Mouse (Mus musculus): ENCODE measurements at regions not wholly inside any gene's neighbourhood (a gene's known extent, or its start where the extent isn't known, plus 50 kb on each side); places are given as distances from the start of the nearest gene placed in this dataset.

GRCm38 (mm10) chr8:49069451-49069850, 225.7 kb upstream of the Tenm3 start:
- Histone ChIP-seq H3K4me1 (no peaks in the 10 kb centered on the region), H3K9ac (no peak overlapping the region), H3K4me2 (no peak overlapping the region), H3K27ac (no peak overlapping the region), H3K9me3 (replicated peaks) (no peaks in the 10 kb centered on the region), H3K36me3 (ENCODE audit: poor library complexity, severe bottlenecking) (no peaks in the 10 kb centered on the region), H3K27me3 (no peaks in the 10 kb centered on the region), H3K4me3 (no peak overlapping the region)
- no peak for ATAC-seq
- whole genome bisulfite sequencing: 72% methylated on average over 5 of the region's 5 CpGs

- WGBS: 45% methylated on average over 3 of the region's 3 CpGs
- H3K36me3 ChIP-seq (ENCODE audit: poor library complexity, severe bottlenecking): no peaks in the 10 kb centered on the region
- no peak overlapping the region for H3K4me2 ChIP-seq
Observed at GRCm38 (mm10) chr8:49063256-49063655, 219.5 kb upstream of the Tenm3 start.

GRCm38 (mm10) chr8:49043236-49043635, 199.5 kb upstream of the Tenm3 start:
- no peak overlapping the region for H3K27ac ChIP-seq
- no peaks in the 10 kb centered on the region for H3K36me3 ChIP-seq (ENCODE audit: poor library complexity, severe bottlenecking)
- no peak overlapping the region for H3K4me2 ChIP-seq
- no peaks in the 10 kb centered on the region for H3K4me1 ChIP-seq
- no peak overlapping the region for H3K4me3 ChIP-seq
- no peak overlapping the region for H3K9ac ChIP-seq
- 67% methylated on average over 6 of the region's 6 CpGs for WGBS
- no peaks in the 10 kb centered on the region for H3K9me3 ChIP-seq (replicated peaks)
- H3K27me3 ChIP-seq: no peaks in the 10 kb centered on the region
- no peak for ATAC-seq

More at GRCm38 (mm10) chr8:49063256-49063655, 219.5 kb upstream of the Tenm3 start:
- no peaks in the 10 kb centered on the region for H3K27me3 ChIP-seq
- no peaks in the 10 kb centered on the region for H3K4me1 ChIP-seq
- no peak overlapping the region for H3K27ac ChIP-seq
- H3K9me3 ChIP-seq (replicated peaks): no peaks in the 10 kb centered on the region
- no peak for ATAC-seq
- H3K4me3 ChIP-seq: no peak overlapping the region
- no peak overlapping the region for H3K9ac ChIP-seq

- Histone ChIP-seq H3K36me3 (ENCODE audit: poor library complexity, severe bottlenecking) (no peaks in the 10 kb centered on the region), H3K27ac (no peak overlapping the region), H3K9ac (no peak overlapping the region), H3K4me2 (no peak overlapping the region), H3K4me3 (no peak overlapping the region), H3K27me3 (no peaks in the 10 kb centered on the region), H3K9me3 (replicated peaks) (no peaks in the 10 kb centered on the region), H3K4me1 (no peaks in the 10 kb centered on the region)
- WGBS: 76% methylated on average over 5 of the region's 5 CpGs
- ATAC-seq: no peak
Observed at GRCm38 (mm10) chr8:49035970-49036700, 192.4 kb upstream of the Tenm3 start.

GRCm38 (mm10) chr8:49035519-49035918, 191.8 kb upstream of the Tenm3 start:
- Histone ChIP-seq H3K27me3 (no peaks in the 10 kb centered on the region), H3K4me3 (no peak overlapping the region), H3K36me3 (ENCODE audit: poor library complexity, severe bottlenecking) (no peaks in the 10 kb centered on the region), H3K27ac (no peak overlapping the region), H3K9ac (no peak overlapping the region), H3K9me3 (replicated peaks) (no peaks in the 10 kb centered on the region), H3K4me1 (no peaks in the 10 kb centered on the region), H3K4me2 (no peak overlapping the region)
- WGBS: 30% methylated on average over 8 of the region's 8 CpGs
- ATAC-seq: peak; percentile 50; the same call in 1 of the 2 replicates

GRCm38 (mm10) chr8:49030255-49030654, 186.5 kb upstream of the Tenm3 start:
- no peak for ATAC-seq
- Histone ChIP-seq H3K9me3 (replicated peaks) (no peaks in the 10 kb centered on the region), H3K4me2 (no peak overlapping the region), H3K27ac (no peak overlapping the region), H3K4me3 (no peak overlapping the region), H3K27me3 (no peaks in the 10 kb centered on the region), H3K4me1 (no peaks in the 10 kb centered on the region), H3K36me3 (ENCODE audit: poor library complexity, severe bottlenecking) (no peaks in the 10 kb centered on the region), H3K9ac (no peak overlapping the region)
- 32% methylated on average over 5 of the region's 5 CpGs for WGBS

- no peaks in the 10 kb centered on the region for H3K27me3 ChIP-seq
- H3K4me1 ChIP-seq: 0 out of 2 replicates have a peak, but pooled peaks cover 3% of the 10 kb centered on the region
- no peaks in the 10 kb centered on the region for H3K9me3 ChIP-seq (replicated peaks)
- ATAC-seq: no peak
- H3K9ac ChIP-seq: no peak overlapping the region
- no peak overlapping the region for H3K27ac ChIP-seq
- no peak overlapping the region for H3K4me2 ChIP-seq
- H3K4me3 ChIP-seq: no peak overlapping the region
- WGBS: 84% methylated on average over 3 of the region's 3 CpGs
- H3K36me3 ChIP-seq (ENCODE audit: poor library complexity, severe bottlenecking): no peaks in the 10 kb centered on the region
Observed at GRCm38 (mm10) chr8:49017741-49018140, 174.0 kb upstream of the Tenm3 start.

- H3K4me1 ChIP-seq: 0 out of 2 replicates have a peak, but pooled peaks cover 3% of the 10 kb centered on the region
- H3K36me3 ChIP-seq (ENCODE audit: poor library complexity, severe bottlenecking): no peaks in the 10 kb centered on the region
- H3K9ac ChIP-seq: no peak overlapping the region
- 93% methylated on average over 7 of the region's 7 CpGs for WGBS
- H3K27ac ChIP-seq: no peak overlapping the region
- no peaks in the 10 kb centered on the region for H3K27me3 ChIP-seq
- ATAC-seq: no peak
- H3K4me2 ChIP-seq: no peak overlapping the region
- H3K9me3 ChIP-seq (replicated peaks): no peaks in the 10 kb centered on the region
- H3K4me3 ChIP-seq: no peak overlapping the region
Observed at GRCm38 (mm10) chr8:49015701-49016100, 171.9 kb upstream of the Tenm3 start.

- Histone ChIP-seq H3K36me3 (ENCODE audit: poor library complexity, severe bottlenecking) (no peaks in the 10 kb centered on the region), H3K9ac (no peak overlapping the region), H3K4me1 (0 out of 2 replicates have a peak, but pooled peaks cover 3% of the 10 kb centered on the region), H3K4me2 (no peak overlapping the region), H3K27me3 (no peaks in the 10 kb centered on the region), H3K27ac (no peak overlapping the region), H3K9me3 (replicated peaks) (no peaks in the 10 kb centered on the region), H3K4me3 (no peak overlapping the region)
- WGBS: 51% methylated on average over 8 of the region's 8 CpGs
- ATAC-seq: no peak
Observed at GRCm38 (mm10) chr8:49015200-49015599, 171.4 kb upstream of the Tenm3 start.

- no peak overlapping the region for H3K4me3 ChIP-seq
- H3K36me3 ChIP-seq (ENCODE audit: poor library complexity, severe bottlenecking): no peaks in the 10 kb centered on the region
- H3K9me3 ChIP-seq (replicated peaks): no peaks in the 10 kb centered on the region
- H3K9ac ChIP-seq: no peak overlapping the region
- no peak overlapping the region for H3K4me2 ChIP-seq
- peak; percentile 41; the same call in 1 of the 2 replicates for ATAC-seq
- WGBS: 79% methylated on average over 11 of the region's 11 CpGs
- no peaks in the 10 kb centered on the region for H3K27me3 ChIP-seq
- H3K4me1 ChIP-seq: no peaks in the 10 kb centered on the region
- no peak overlapping the region for H3K27ac ChIP-seq
Observed at GRCm38 (mm10) chr8:49006236-49006965, 162.7 kb upstream of the Tenm3 start.

- Histone ChIP-seq H3K36me3 (ENCODE audit: poor library complexity, severe bottlenecking) (no peaks in the 10 kb centered on the region), H3K4me3 (no peak overlapping the region), H3K4me2 (no peak overlapping the region), H3K27me3 (0 out of 2 replicates have a peak, but pooled peaks cover under 1% of the 10 kb centered on the region), H3K9ac (no peak overlapping the region), H3K9me3 (replicated peaks) (no peaks in the 10 kb centered on the region), H3K4me1 (0 out of 2 replicates have a peak, but pooled peaks cover 10% of the 10 kb centered on the region), H3K27ac (no peak overlapping the region)
- WGBS: 24% methylated on average over 8 of the region's 8 CpGs
- peak; percentile 80 for ATAC-seq
Observed at GRCm38 (mm10) chr8:48981667-48982066, 137.9 kb upstream of the Tenm3 start.

- H3K36me3 ChIP-seq (ENCODE audit: poor library complexity, severe bottlenecking): no peaks in the 10 kb centered on the region
- H3K4me3 ChIP-seq: no peak overlapping the region
- H3K27me3 ChIP-seq: peaks cover 5% of the 10 kb centered on the region; the same call in 1 of the 2 replicates
- H3K9me3 ChIP-seq (replicated peaks): no peaks in the 10 kb centered on the region
- H3K27ac ChIP-seq: no peak overlapping the region
- no peak overlapping the region for H3K9ac ChIP-seq
- ATAC-seq: no peak
- H3K4me2 ChIP-seq: no peak overlapping the region
- H3K4me1 ChIP-seq: 0 out of 2 replicates have a peak, but pooled peaks cover 10% of the 10 kb centered on the region
- 85% methylated on average over 7 of the region's 7 CpGs for WGBS
Observed at GRCm38 (mm10) chr8:48980755-48981154, 137.0 kb upstream of the Tenm3 start.

All from forebrain, embryonic 13.5 days (tissue).